Mouse (Mus musculus) thymus, adult 2 months (tissue): ENCODE data around the gene Wdr41.

Source experiments
- CTCF ChIP-seq: fragments of 200-500 bp; IDR thresholded peaks from 2 replicates; pipeline ENCODE4 v1.5.1; 2012; ENCODE audit warnings: mild to moderate bottlenecking, control low read depth, low read length, moderate library complexity, borderline replicate concordance; ENCODE audit not compliant: control insufficient read depth, poor library complexity, insufficient read depth; ENCODE audit errors: extremely low read depth
- POLR2A ChIP-seq: fragments of 200-500 bp; IDR thresholded peaks from 2 replicates; pipeline ENCODE4 v1.6.1; 2012; ENCODE audit warnings: mild to moderate bottlenecking, low read length, control low read depth, moderate library complexity; ENCODE audit not compliant: control insufficient read depth, poor library complexity, insufficient read depth; ENCODE audit errors: extremely low read depth

GRCm38 (mm10) chr13:95030828-95031227, 54.7 kb downstream of the Wdr41 start:
- TF ChIP-seq POLR2A (no peak), CTCF (no peak)
